Mouse (Mus musculus) spleen, adult 2 months (tissue): ENCODE measurements around the gene Mfsd4a. TPM values are rescaled to one million over a fixed set of nuclear protein-coding genes. Genes with fewer than 3 reads are reported as not detected.

Experiments
- DNase-seq, 2 experiments: peaks; one replicate each; pipeline versions ENCODE4 v3.0.0 to v3.0.0-alpha.2; 2012 to 2021; ENCODE audit warnings: low spot score in 2 of 2, low read depth in 1 of 2
- H3K27ac ChIP-seq: fragments of 200-500 bp; 2 replicates; pipeline ENCODE4 v1.5.1; 2012; ENCODE audit warnings: low read length, inconsistent platforms; ENCODE audit not compliant: insufficient read depth
- H3K27me3 ChIP-seq: fragments of 200-500 bp; 2 replicates; pipeline ENCODE4 v1.6.1; 2012; ENCODE audit warnings: mild to moderate bottlenecking, moderate library complexity, low read length, inconsistent platforms; ENCODE audit not compliant: control insufficient read depth, insufficient read depth
- H3K36me3 ChIP-seq: fragments of 200-500 bp; 2 replicates; pipeline ENCODE4 v1.6.1; 2012; ENCODE audit warnings: mild to moderate bottlenecking, low read length, inconsistent platforms; ENCODE audit not compliant: control insufficient read depth, insufficient read depth
- H3K4me1 ChIP-seq: fragments of 200-500 bp; 2 replicates; pipeline ENCODE4 v1.6.1; 2011; ENCODE audit warnings: inconsistent platforms; ENCODE audit not compliant: control insufficient read depth, insufficient read depth, insufficient read length
- H3K4me3 ChIP-seq: fragments of 200-500 bp; 2 replicates; pipeline ENCODE4 v1.5.1; 2011; ENCODE audit warnings: mild to moderate bottlenecking, inconsistent platforms; ENCODE audit not compliant: insufficient read depth, insufficient read length; ENCODE audit errors: extremely low read depth
- CTCF ChIP-seq: fragments of 200-500 bp; IDR thresholded peaks from 2 replicates; pipeline ENCODE4 v1.5.1; 2011; ENCODE audit warnings: mild to moderate bottlenecking, inconsistent platforms; ENCODE audit not compliant: insufficient read depth, insufficient read length, insufficient replicate concordance; ENCODE audit errors: extremely low read depth
- POLR2A ChIP-seq: fragments of 200-500 bp; IDR thresholded peaks from 2 replicates; pipeline ENCODE4 v1.6.1; 2011; ENCODE audit warnings: low read depth, low read length, inconsistent platforms
- WGBS: fragments of 180-500 bp; shearing (Covaris S2); methylation state at CpG from one replicate; pipeline ENCODE4 v1.1.7; 2018; 5-methylcytosine and 5-hydroxymethylcytosine counted together
- polyA plus RNA-seq: library from polyadenylated mRNA; depleted of rRNA; stranded (reverse); fragments of >200 nt; gene quantifications from 2 replicates; pipeline ENCODE4 v1.2.3, GENCODE M21; 2012

Mfsd4a gene
- polyA plus RNA-seq, 1 experiment = 1.0 TPM

GRCm38 (mm10) chr1:132058558-132058957 lies 9.3 kb downstream of the Mfsd4a start:
- 88% methylated on average over 5 of the region's 5 CpGs for WGBS
- no peak for TF ChIP-seq CTCF
- no peak for TF ChIP-seq POLR2A
- DNase-seq = no peak
- Histone ChIP-seq H3K27me3 (no peaks in the 10 kb centered on the region), H3K36me3 (no peaks in the 10 kb centered on the region), H3K27ac (no peak overlapping the region), H3K4me3 (no peak overlapping the region), H3K4me1 (no peaks in the 10 kb centered on the region)

DNA sequence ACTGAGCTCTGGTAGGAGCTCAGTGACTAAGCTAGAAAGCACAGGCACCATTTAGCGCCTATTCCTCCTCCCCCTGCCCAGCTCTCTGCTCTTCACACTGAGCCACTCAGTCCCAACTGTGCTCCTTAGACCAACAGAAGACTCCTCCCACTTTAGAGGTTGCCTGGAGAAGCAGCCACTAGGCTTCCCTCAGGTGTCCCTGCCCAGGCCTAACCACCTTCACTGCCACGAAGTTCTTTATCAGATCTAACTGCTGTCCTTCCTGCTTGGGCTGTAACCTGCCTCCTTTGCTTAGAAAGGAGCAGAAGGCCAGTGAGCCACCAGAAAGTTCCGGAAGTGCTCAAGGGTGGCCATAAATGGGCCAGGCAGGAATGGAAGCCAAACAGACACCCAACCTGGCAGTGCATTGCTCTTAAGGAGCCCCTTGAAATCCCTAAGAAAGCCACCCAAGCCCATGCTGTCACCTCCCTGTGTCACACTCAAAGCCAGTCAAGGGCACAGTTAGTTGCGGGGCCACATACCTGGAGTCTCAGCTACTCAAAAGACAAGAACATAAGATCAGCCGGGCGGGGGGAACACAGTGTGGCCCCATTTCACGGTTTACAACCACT lies 12.7 kb downstream of the Mfsd4a start:
- H3K36me3 ChIP-seq = no peaks in the 10 kb centered on the region
- no peak for TF ChIP-seq CTCF
- TF ChIP-seq POLR2A = no peak
- no peak overlapping the region for H3K27ac ChIP-seq
- no peaks in the 10 kb centered on the region for H3K27me3 ChIP-seq
- no peak for DNase-seq
- 77% methylated on average over 7 of the region's 7 CpGs for WGBS
- no peak overlapping the region for H3K4me3 ChIP-seq
- H3K4me1 ChIP-seq = no peaks in the 10 kb centered on the region

- no peaks in the 10 kb centered on the region for H3K4me1 ChIP-seq
- TF ChIP-seq CTCF = no peak
- TF ChIP-seq POLR2A = no peak
- H3K36me3 ChIP-seq = no peaks in the 10 kb centered on the region
- H3K4me3 ChIP-seq = no peak overlapping the region
- H3K27ac ChIP-seq = no peak overlapping the region
- no peak for DNase-seq
- no peaks in the 10 kb centered on the region for H3K27me3 ChIP-seq
- WGBS = 33% methylated on average over 3 of the region's 3 CpGs
These were observed 13.5 kb downstream of the Mfsd4a start for GRCm38 (mm10) chr1:132054387-132054786.

- no peak overlapping the region for H3K27ac ChIP-seq
- H3K36me3 ChIP-seq = no peaks in the 10 kb centered on the region
- no peak for DNase-seq
- H3K27me3 ChIP-seq = no peaks in the 10 kb centered on the region
- WGBS = 88% methylated on average over 3 of the region's 3 CpGs
- no peak overlapping the region for H3K4me3 ChIP-seq
- no peak for TF ChIP-seq CTCF
- TF ChIP-seq POLR2A = no peak
- no peaks in the 10 kb centered on the region for H3K4me1 ChIP-seq
These were observed 16.1 kb downstream of the Mfsd4a start for GRCm38 (mm10) chr1:132051746-132052145.

GRCm38 (mm10) chr1:132046143-132046735 lies 21.6 kb downstream of the Mfsd4a start:
- 15% methylated on average over 15 of the region's 15 CpGs for WGBS

GRCm38 (mm10) chr1:132043759-132044158 lies 24.1 kb downstream of the Mfsd4a start:
- no peak for TF ChIP-seq CTCF
- TF ChIP-seq POLR2A = no peak
- 93% methylated on average over 4 of the region's 4 CpGs for WGBS
- DNase-seq = no peak
- Histone ChIP-seq H3K27me3 (no peaks in the 10 kb centered on the region), H3K36me3 (no peaks in the 10 kb centered on the region), H3K27ac (no peak overlapping the region), H3K4me1 (no peaks in the 10 kb centered on the region), H3K4me3 (no peak overlapping the region)

More at GRCm38 (mm10) chr1:132046143-132046735, 21.6 kb downstream of the Mfsd4a start:
- DNase-seq = peak; percentile 30 to 65
- Histone ChIP-seq H3K36me3 (no peaks in the 10 kb centered on the region), H3K4me1 (no peaks in the 10 kb centered on the region), H3K27me3 (no peaks in the 10 kb centered on the region), H3K4me3 (no peak overlapping the region), H3K27ac (no peak overlapping the region)
- TF ChIP-seq POLR2A (no peak), CTCF (peak; percentile 94)

- H3K4me3 ChIP-seq = no peak overlapping the region
- no peak overlapping the region for H3K27ac ChIP-seq
- H3K4me1 ChIP-seq = no peaks in the 10 kb centered on the region
- TF ChIP-seq CTCF (no peak), POLR2A (no peak)
- H3K27me3 ChIP-seq = no peaks in the 10 kb centered on the region
- H3K36me3 ChIP-seq = peaks cover 3% of the 10 kb centered on the region
- WGBS = 92% methylated on average over 9 of the region's 9 CpGs
- DNase-seq = no peak
These were observed 27.7 kb downstream of the Mfsd4a start for GRCm38 (mm10) chr1:132040201-132040621.
